Mouse (Mus musculus): ENCODE results near the gene Wnt3.

The Wnt3 gene

GRCm38 (mm10) chr11:103852590-103853283, 78.8 kb downstream of the Wnt3 start:
- no peak for DNase-seq

GRCm38 (mm10) chr11:103853284-103853920, 79.5 kb downstream of the Wnt3 start:
- DNase-seq, result no peak

GRCm38 (mm10) chr11:103854294-103854693, 80.3 kb downstream of the Wnt3 start:
- no peak for DNase-seq

- no peak for DNase-seq
Measured at GRCm38 (mm10) chr11:103856641-103857040, 82.7 kb downstream of the Wnt3 start.

GRCm38 (mm10) chr11:103858760-103859159, 84.8 kb downstream of the Wnt3 start:
- DNase-seq, result no peak

- no peak for DNase-seq
Measured at GRCm38 (mm10) chr11:103859933-103860610, 86.1 kb downstream of the Wnt3 start.

GRCm38 (mm10) chr11:103862951-103863350, 89.0 kb downstream of the Wnt3 start:
- DNase-seq, result no peak

- no peak for DNase-seq
Measured at GRCm38 (mm10) chr11:103864486-103864885, 90.5 kb downstream of the Wnt3 start.

- no peak for DNase-seq
Measured at GRCm38 (mm10) chr11:103865346-103865745, 91.4 kb downstream of the Wnt3 start.
